Mouse (Mus musculus) skeletal muscle tissue, postnatal 0 days (tissue): ENCODE data around the gene Arhgef6. TPM values are rescaled to one million over a fixed set of nuclear protein-coding genes. Genes with fewer than 3 reads are reported as not detected.

Experiments used
- polyA plus RNA-seq: library from polyadenylated mRNA; unstranded; fragments of >200 nt; fragmentation: Nextera tagmentation; extraction: Ambion mirVana; gene quantifications from 2 replicates; pipeline ENCODE4 v1.2.1, GENCODE M21; 2015

Arhgef6 gene
- 26.1 and 26.3 TPM in 2 replicates for polyA plus RNA-seq

DNA sequence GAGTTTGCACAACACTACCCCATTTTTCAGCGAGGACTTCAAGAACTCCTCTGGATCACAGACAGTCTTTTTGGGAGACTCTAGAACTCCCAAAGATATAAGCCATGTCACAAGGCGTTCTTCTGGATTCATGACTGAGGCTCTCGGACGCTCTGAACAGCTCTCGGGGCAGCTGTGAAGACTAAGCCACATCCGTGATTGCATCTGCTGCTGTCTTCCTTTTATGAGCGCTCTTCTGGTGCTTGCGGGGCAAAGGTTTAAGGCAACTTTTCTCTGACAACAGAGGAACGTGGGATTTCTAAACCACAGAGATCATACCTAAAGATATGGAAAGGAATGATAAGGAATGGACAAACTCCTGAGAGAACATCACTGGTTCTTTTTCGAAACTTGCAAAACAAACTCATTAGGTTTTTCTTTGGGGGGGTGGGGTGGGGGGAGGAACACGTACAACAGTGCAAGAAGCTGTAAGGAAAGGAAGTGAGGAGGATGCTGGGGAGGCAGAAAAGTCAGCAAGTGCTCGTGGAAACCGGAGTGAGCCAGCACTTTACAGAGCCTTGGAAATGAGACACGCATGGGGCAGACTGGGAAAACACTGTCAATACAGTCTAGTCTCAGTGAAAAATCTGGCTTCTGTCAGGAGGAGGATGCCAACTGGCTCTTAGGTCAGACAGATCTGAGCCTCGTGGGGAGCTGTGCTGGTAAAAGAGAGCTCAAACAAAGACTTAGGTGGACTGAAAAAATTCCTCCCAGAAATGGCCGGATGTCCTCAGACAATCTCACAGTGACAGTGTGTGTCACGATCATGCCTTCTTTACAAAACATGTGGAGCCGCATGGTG is at the start of gene Arhgef6:
Gene Arhgef6 (minus strand): TSS at position 359 of the 841 bp plus-strand sequence.

DNA sequence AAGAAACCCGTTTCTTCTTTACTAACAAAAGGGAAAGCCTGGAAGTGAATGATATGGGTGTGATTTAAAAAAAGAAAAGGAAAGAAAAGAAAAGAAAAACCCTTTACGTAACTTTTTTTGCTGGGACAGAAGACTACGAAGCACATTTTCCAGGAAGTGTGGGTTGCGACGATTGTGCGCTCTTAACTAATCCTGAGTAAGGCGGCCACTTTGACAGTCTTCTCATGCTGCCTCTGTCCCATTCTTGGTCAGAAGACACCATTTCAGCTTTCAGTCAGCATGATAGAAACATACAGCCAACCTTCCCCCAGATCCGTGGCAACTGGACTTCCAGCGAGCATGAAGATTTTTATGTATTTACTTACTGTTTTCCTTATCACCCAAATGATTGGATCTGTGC is 126.7 kb downstream of the Arhgef6 start, which contains the start of gene Cd40lg:
Gene Cd40lg (plus strand): TSS at position 268 of the 400 bp plus-strand sequence.

Other genes with a start within 250 kb of the Arhgef6 start
- gene Cd40lg, start 126.6 kb downstream of the Arhgef6 start, polyA plus RNA-seq: not detected in 2 replicates
- gene Rbmx, start 54.3 kb upstream of the Arhgef6 start, polyA plus RNA-seq: 42.6 and 44.0 TPM in 2 replicates
- not detected in 2 replicates for gene Gm364, start 70.4 kb upstream of the Arhgef6 start, polyA plus RNA-seq
- gene Gpr101, start 165.0 kb upstream of the Arhgef6 start, polyA plus RNA-seq: not detected in 2 replicates